Mouse (Mus musculus) lung, embryonic 14.5 days (tissue): ENCODE measurements at regions not wholly inside any gene's neighbourhood (a gene's known extent, or its start where the extent isn't known, plus 50 kb on each side); places are given as distances from the start of the nearest gene placed in this dataset.

Experiments used
- ATAC-seq: fragments of 200-750 bp; cut with Nextera tagmentation; 2 replicates; pipeline ENCODE4 v1.8.0; 2017; ENCODE audit warnings: mild to moderate bottlenecking, moderate TSS enrichment, moderate library complexity; ENCODE audit not compliant: insufficient read depth
- DNase-seq: peaks from one replicate; pipeline ENCODE4 v3.0.0-alpha.2; 2015
- H3K27ac ChIP-seq: fragments of 300-500 bp; sonication (generic); 2 replicates; pipeline ENCODE4 v1.5.1; 2014; ENCODE audit warnings: low read depth, mild to moderate bottlenecking, moderate library complexity
- H3K27me3 ChIP-seq: fragments of 300-500 bp; sonication (generic); 2 replicates; pipeline ENCODE4 v1.6.1; 2014; ENCODE audit warnings: low read length, control low read depth; ENCODE audit not compliant: insufficient read depth
- H3K36me3 ChIP-seq: fragments of 300-500 bp; sonication (generic); 2 replicates; pipeline ENCODE4 v1.6.1; 2014; ENCODE audit warnings: control low read depth; ENCODE audit not compliant: insufficient read depth
- H3K4me1 ChIP-seq: fragments of 300-500 bp; sonication (generic); 2 replicates; pipeline ENCODE4 v1.6.1; 2014; ENCODE audit warnings: antibody characterized with exemption, control low read depth; ENCODE audit not compliant: insufficient read depth
- H3K4me2 ChIP-seq: fragments of 300-500 bp; sonication (generic); 2 replicates; pipeline ENCODE4 v1.6.1; 2014; ENCODE audit warnings: mild to moderate bottlenecking
- H3K4me3 ChIP-seq: fragments of 300-500 bp; sonication (generic); 2 replicates; pipeline ENCODE4 v1.5.1; 2014; ENCODE audit warnings: low read depth, low read length
- H3K9ac ChIP-seq: fragments of 300-500 bp; sonication (generic); 2 replicates; pipeline ENCODE4 v1.6.1; 2014
- H3K9me3 ChIP-seq: fragments of 300-500 bp; sonication (generic); 2 replicates; pipeline ENCODE4 v1.6.1; 2016; ENCODE audit warnings: low read depth, low read length, control low read depth
- CTCF ChIP-seq: IDR thresholded peaks from 2 replicates; pipeline ENCODE4 v1.5.1; 2016; ENCODE audit warnings: antibody characterized with exemption, low read depth
- WGBS: fragments of 180-500 bp; shearing (Covaris S2); extraction: QIAGEN DNeasy Blood & Tissue Kit; methylation state at CpG from one replicate; pipeline ENCODE4 v1.1.7; 2014; 5-methylcytosine and 5-hydroxymethylcytosine counted together

DNA sequence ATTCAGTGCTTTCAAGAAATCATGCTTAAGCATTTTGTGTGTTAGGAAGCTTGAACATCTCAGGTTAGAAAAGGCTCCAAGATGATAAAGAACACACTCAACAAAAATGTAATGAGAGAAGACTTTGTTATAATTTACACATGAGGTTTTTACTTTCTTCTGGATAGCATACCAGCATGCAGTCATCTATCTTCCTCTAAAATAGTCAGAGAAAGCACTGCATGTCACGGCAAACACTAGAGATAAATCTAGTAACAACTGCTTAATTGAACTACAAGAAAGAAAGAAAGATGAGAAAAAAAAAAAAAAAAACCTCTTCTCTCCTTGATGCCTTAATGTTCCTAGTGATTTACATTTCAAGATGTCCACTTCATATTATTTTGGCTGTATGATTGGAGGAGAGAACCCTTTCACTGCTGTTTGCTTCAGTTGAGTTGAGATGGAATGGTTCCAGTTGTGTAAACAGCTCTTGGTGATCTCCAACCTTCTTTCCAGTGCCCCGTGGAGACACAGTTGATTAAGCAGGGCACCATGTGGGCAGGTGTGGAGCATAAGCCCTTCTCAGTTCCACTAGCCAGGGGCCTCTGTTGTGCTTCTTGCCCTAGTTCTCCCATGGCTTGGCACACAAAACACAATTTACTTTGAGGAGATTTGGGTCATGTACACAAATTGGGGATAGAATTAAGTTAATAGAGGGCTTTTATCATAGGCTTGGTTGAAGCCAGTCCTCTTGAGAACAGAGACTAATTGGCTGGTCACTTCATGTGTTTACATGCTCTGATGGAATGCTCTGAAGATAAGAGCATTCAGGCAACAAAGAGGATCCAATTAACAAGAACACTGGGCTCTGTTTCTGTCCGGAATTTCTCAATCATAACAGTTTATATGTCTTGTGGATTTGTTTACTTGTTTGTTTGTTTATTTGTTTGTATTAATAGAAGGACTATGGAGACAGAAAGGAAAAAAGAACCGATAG is 81.1 kb upstream of the Sema3d start:
- Histone ChIP-seq H3K9me3 (no peaks in the 10 kb centered on the region), H3K9ac (no peak overlapping the region), H3K4me3 (no peak overlapping the region), H3K4me1 (no peaks in the 10 kb centered on the region), H3K27ac (no peak overlapping the region), H3K36me3 (no peaks in the 10 kb centered on the region), H3K4me2 (no peak overlapping the region), H3K27me3 (no peaks in the 10 kb centered on the region)
- ATAC-seq (no peak), DNase-seq (no peak)
- 26% methylated on average over 4 of the region's 4 CpGs for WGBS
- TF ChIP-seq CTCF, result no peak

DNA sequence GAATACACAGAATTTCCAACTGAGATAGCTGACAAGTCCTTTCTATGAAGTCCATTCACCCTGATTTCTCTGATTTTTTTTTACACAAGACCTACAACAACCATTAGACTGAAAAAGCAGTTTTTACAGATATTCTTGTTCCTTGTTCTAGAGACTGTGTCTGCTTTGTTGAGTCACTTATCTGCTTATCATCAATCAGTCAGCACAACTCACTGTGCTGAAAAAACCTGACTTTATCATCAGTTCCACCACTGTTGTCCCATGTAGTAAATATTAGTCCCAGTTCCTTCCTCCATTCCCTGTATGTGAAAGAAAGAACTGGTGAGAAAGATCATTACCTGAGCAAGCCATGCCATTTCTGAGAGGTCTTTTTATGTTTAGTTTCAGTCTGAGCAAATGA is 73.8 kb upstream of the Sema3d start:
- DNase-seq (no peak), ATAC-seq (no peak)
- Histone ChIP-seq H3K27ac (no peak overlapping the region), H3K36me3 (no peaks in the 10 kb centered on the region), H3K27me3 (no peaks in the 10 kb centered on the region), H3K4me3 (no peak overlapping the region), H3K4me1 (no peaks in the 10 kb centered on the region), H3K4me2 (no peak overlapping the region), H3K9me3 (no peaks in the 10 kb centered on the region), H3K9ac (no peak overlapping the region)
- no peak for TF ChIP-seq CTCF

DNA sequence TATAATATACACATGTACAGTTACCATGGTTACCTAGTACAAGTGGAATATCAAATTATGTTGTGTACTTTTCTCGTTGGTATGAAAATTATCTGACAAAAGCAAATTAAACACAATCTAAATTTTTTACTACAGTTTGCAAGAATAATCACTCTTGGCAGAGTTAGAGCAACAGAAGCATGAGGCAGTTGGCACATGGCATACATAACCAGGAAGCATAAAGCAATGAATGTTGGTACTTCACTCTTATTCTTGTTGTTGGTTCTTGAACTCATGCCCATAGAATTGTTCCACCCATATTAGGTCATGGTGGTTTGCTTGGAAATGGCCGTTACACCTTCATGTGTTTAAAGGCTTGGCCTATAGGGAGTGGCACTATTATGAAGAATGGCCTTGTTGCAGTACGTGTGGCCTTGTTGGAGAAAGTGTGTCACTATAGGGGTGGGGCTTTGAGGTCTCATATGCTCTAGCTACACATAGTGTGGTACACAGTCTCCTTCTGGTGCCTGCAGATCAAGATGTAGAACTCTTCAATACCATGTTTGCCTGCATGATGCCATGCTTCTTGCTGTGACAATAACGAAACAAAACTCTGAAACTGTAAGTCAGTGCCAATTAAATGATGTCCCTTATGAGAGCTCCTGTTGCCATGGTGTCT is 50.4 kb upstream of the Sema3d start:
- Histone ChIP-seq H3K9ac (no peak overlapping the region), H3K9me3 (no peaks in the 10 kb centered on the region), H3K4me1 (no peaks in the 10 kb centered on the region), H3K4me3 (no peak overlapping the region), H3K36me3 (no peaks in the 10 kb centered on the region), H3K27ac (no peak overlapping the region), H3K4me2 (no peak overlapping the region), H3K27me3 (no peaks in the 10 kb centered on the region)
- DNase-seq (no peak), ATAC-seq (no peak)
- WGBS, result 73% methylated on average over 4 of the region's 4 CpGs
- no peak for TF ChIP-seq CTCF
